11 mouse cellular contexts compared by ENCODE assay signal in genomic region chr16:94890056-94890455, GRCm38 (mm10).
DNase-seq lines count a peak whose midpoint lies in the region; ATAC-seq and TF ChIP-seq lines count a peak whose summit lies in the region.
"Had no signal": no experiment of that assay in that cellular context is flagged by ENCODE, and none has a peak within 500 bp of the region (broad histone marks: within the 10 kb centered on the region; RNA-seq: fewer than 3 reads in every experiment).

No protein-coding gene starts in this region.

- no peak overlapping the region for H3K27ac ChIP-seq in heart, embryonic 12.5 days (ENCODE audit: poor library complexity, severe bottlenecking)
- no peak overlapping the region for H3K27ac ChIP-seq in kidney, postnatal 0 days
- no peak overlapping the region for H3K27ac ChIP-seq in embryonic facial prominence, embryonic 10.5 days (replicated peaks)
- H3K27ac ChIP-seq: gastrocnemius, adult 2 months; macrophage; stomach, postnatal 0 days had no signal

- peak; percentile 3 to 6 for DNase-seq in heart, adult 18-20 months
- peak; percentile 3 for DNase-seq in lung, postnatal 36 days
- DNase-seq in lung, postnatal 14 days, result no peak
- peak; percentile 39 for DNase-seq in kidney, postnatal 0 days (ENCODE audit: low spot score)
- DNase-seq in embryonic facial prominence, embryonic 10.5 days (ENCODE audit: low spot score), result no peak
- no peak for DNase-seq in spleen, adult 18-20 months
- DNase-seq: gastrocnemius, adult 2 months had no signal

- H3K9me3 ChIP-seq in heart, embryonic 12.5 days (replicated peaks), result peaks cover 4% of the 10 kb centered on the region; the same call in 1 of the 2 replicates
- no peaks in the 10 kb centered on the region for H3K9me3 ChIP-seq in kidney, postnatal 0 days (replicated peaks; ENCODE audit: low read length)
- H3K9me3 ChIP-seq in embryonic facial prominence, embryonic 10.5 days, result no peaks in the 10 kb centered on the region

- H3K4me1 ChIP-seq in heart, embryonic 12.5 days (replicated peaks), result no peaks in the 10 kb centered on the region
- H3K4me1 ChIP-seq in kidney, postnatal 0 days (replicated peaks; ENCODE audit: insufficient read depth, low read length), result no peaks in the 10 kb centered on the region
- H3K4me1 ChIP-seq in embryonic facial prominence, embryonic 10.5 days, result peaks cover 3% of the 10 kb centered on the region

- H3K9ac ChIP-seq in heart, embryonic 12.5 days, result no peak overlapping the region
- no peak overlapping the region for H3K9ac ChIP-seq in kidney, postnatal 0 days (ENCODE audit: low read depth, low read length)

- TF ChIP-seq CTCF in kidney, postnatal 0 days (IDR thresholded peaks at IDR 0.05; ENCODE audit: low read depth), result no peak

- 72% methylated on average over 2 of the region's 2 CpGs for WGBS in heart, embryonic 12.5 days
- WGBS in kidney, postnatal 0 days, result 35% methylated on average over 2 of the region's 2 CpGs
- WGBS in embryonic facial prominence, embryonic 10.5 days, result 86% methylated on average over 2 of the region's 2 CpGs

- H3K4me3 ChIP-seq in heart, embryonic 12.5 days, result no peak overlapping the region
- no peak overlapping the region for H3K4me3 ChIP-seq in kidney, postnatal 0 days (replicated peaks; ENCODE audit: low read depth, low read length)
- no peak overlapping the region for H3K4me3 ChIP-seq in embryonic facial prominence, embryonic 10.5 days
- H3K4me3 ChIP-seq: gastrocnemius, adult 2 months had no signal

- no peak overlapping the region for H3K4me2 ChIP-seq in heart, embryonic 12.5 days
- no peak overlapping the region for H3K4me2 ChIP-seq in kidney, postnatal 0 days (ENCODE audit: low read length)

- H3K27me3 ChIP-seq in heart, embryonic 12.5 days (replicated peaks), result no peaks in the 10 kb centered on the region
- no peaks in the 10 kb centered on the region for H3K27me3 ChIP-seq in kidney, postnatal 0 days (ENCODE audit: insufficient read depth, low read length)
- H3K27me3 ChIP-seq in embryonic facial prominence, embryonic 10.5 days (replicated peaks; ENCODE audit: low read depth, poor library complexity, severe bottlenecking), result no peaks in the 10 kb centered on the region

- no peak for ATAC-seq in heart, embryonic 12.5 days (ENCODE audit: insufficient number of reproducible peaks, low FRiP score)
- peak; percentile 50; the same call in 1 of the 2 replicates for ATAC-seq in cerebellum, adult (ENCODE audit: insufficient number of reproducible peaks, low FRiP score, low TSS enrichment)
- no peak for ATAC-seq in kidney, postnatal 0 days (replicated peaks; ENCODE audit: low FRiP score, low read depth)

- H3K36me3 ChIP-seq in heart, embryonic 12.5 days, result no peaks in the 10 kb centered on the region
- no peaks in the 10 kb centered on the region for H3K36me3 ChIP-seq in kidney, postnatal 0 days (ENCODE audit: insufficient read depth, low read length)
- H3K36me3 ChIP-seq in embryonic facial prominence, embryonic 10.5 days (replicated peaks), result no peaks in the 10 kb centered on the region

Comparison
In these comparisons a context has a peak if more than half of its experiments do, and no peak if none do; other contexts are left out.
1. DNase-seq: peak in heart, adult 18-20 months (2 of 2), lung, postnatal 36 days (single experiment) and kidney, postnatal 0 days (single experiment); none in lung, postnatal 14 days (single experiment), embryonic facial prominence, embryonic 10.5 days (single experiment) and spleen, adult 18-20 months (0 of 2).